Mouse (Mus musculus): ENCODE data around the gene Baz1a.
"Not testable (repeated sequence)": the region's sequence is repeated elsewhere in the genome, so short reads cannot be mapped to it uniquely, and the experiment has no call there.

The Baz1a gene

DNA sequence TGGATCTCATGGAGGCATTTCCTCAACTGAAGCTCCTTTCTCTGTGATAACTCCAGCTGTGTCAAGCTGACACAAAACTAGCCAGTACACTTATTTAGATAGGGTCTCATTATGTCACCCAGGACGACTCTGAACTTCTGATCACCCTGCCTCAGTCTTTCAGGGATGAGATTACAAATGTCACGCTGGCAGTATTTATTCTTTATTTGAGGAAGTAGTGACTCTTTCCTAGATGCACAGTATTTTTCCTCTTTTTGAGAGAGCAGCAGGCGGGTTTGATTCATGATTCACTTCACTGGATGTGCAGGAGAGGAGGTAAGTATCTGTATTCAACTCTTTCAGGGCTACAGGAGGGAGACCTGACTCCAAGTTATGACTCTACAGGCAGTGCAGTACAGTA is 45.1 kb downstream of the Baz1a start:
- DNase-seq: no peak

DNA sequence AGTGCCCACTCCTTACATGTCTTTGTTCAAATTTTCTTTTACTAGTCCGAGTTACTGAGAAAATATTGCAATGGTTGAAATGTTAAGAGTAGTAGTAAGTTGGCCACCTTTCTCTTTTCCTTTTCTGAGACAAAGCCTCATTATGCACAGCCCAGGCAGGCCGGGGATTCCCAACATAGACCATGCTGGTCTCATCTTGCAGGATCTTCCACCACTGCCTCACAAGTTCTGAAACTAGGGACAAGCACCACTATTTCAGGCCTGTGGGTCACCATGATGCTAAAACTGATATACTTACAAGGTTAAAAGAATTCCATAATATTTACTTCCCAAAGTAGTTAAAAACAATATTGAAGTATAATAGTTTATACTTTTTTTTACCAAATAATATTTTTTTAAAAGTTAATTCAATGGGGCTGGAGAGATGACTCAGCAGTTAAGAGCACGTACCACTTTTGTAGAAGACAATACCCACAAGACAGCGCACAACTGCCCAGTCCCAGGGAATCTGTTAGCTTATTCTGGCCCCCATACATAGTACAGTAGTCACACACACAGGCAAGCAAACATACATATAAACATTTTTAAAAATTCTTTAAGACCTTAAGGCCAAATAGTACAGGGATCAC is 48.5 kb downstream of the Baz1a start:
- DNase-seq: no peak

DNA sequence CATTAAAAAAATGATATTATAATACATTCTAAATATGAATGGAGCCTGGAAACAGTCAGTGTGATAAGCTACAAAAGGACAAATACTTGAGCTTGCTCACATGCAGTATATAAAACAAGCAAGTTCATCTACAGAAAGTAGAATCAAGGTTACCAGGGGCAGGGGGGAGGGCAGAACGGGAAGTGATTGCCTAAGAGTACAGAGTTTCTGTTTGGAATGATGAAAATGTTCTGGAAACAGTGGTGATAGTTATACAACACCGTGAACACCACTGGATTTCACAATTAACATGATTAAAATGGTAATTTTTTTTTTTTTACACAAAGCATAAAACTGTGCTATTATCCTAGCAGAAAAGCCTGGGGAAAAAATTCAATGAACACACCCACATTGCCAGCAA is 54.6 kb downstream of the Baz1a start:
- peak; percentile 22 for DNase-seq

DNA sequence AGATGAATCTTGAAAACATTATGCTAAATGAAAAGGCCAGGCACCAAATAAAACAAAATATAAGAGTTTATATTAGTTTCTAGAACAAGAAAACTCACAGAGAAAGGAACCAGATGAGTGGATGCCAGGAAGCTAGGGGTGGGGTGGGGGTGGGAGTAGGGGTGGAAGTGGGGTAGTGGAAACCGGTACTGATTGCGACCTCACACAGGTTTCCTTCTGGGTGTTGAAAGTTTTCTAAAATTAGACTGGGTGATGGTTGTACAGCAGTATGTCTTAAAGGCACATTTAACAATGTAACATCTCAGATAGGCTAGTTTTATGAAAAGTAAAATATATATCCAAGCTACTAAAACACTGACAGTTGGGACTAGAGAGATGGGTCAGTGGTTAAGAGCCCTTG is 57.2 kb downstream of the Baz1a start:
- DNase-seq: no peak

DNA sequence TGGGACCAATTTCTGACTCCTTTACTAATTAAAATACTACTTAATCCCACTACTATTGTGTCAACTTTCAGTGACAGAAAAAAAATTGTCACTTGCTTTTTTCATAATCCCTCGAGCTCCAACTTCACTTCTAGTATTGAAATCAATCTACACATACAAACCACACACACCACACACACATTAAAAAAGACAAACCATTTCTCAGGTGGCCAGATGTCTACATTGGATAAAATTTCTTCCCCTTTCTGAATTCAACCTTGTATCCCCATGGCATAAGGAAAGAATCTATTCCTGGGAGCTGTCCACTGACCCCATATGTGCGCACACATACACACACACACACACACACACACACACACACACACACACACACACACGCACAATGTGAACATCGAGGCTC is 57.7 kb downstream of the Baz1a start:
- DNase-seq: no peak

DNA sequence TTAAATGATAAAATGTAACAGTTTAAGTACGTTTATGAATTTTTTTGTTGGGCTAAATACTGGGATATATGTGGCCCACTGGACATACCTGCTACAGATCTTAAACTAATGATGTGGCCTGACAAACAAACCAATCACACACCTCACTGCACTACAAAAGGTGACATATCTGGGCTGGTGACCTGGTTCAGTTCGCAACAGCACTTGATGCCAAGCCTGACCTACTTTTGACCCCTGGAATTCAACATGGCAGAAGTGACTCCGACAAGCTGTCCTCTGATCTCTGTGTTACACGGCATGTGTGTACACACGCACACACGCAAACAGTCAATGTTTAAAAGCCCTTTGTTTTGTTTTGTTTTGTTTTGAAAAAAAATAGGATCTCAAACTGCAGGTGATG is 68.0 kb downstream of the Baz1a start:
- DNase-seq: no peak

DNA sequence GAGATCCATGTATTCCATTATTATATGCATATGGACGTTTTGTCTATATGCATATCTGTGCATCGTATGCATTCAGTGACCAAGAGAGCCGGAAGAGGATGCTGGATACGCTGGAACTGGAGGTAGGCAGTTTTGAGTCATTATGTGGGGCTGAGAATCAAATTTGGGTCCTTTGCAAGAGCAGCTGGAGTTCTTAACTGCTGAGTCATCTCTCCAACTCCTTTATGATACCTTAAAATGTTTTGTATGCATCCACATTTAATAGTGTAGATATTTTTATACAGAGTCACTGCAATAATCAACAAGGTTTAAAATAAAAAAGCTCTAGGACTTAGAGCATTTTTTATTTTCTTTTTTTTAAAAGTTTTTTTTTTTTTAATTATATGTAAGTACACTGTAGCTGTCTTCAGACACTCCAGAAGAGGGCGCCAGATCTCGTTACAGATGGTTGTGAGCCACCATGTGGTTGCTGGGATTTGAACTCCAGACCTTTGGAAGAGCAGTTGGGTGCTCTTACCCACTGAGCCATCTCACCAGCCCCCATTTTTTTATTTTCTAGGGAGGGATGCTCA is 71.5 kb downstream of the Baz1a start:
- not testable (repeated sequence) for DNase-seq

DNA sequence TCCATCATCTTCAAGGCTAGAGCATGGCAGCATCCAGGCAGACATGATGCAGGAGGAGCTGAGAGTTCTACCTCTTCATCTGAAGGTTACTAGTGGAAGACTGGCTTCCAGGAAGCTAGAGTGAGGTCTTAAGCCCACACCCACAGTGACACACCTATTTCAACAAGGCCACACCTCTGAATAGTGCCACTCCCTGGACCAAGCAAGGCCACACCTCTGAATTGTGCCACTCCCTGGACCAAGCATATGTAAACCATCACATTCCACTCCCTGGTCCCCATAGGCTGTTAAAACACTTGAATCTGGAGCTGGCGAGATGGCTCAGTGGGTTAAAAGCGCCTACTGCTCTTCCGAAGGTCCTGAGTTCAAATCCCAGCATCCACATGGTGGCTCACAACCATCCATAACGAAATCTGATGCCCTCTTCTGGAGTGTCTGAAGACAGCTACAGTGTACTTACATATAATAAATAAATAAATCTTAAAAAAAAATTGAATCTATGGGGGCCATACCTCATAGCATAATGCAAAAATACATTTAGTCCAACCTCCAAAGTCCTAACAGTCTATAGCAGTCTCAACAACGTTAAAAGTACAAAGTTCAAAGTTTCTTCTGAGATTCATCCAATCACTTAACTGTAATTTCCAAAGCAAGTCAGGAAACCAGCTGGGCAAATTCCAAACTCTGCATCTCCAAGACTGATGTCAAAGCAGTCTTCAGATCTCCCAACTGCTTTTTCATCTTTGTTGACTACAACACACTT is 76.4 kb downstream of the Baz1a start:
- not testable (repeated sequence) for DNase-seq

DNA sequence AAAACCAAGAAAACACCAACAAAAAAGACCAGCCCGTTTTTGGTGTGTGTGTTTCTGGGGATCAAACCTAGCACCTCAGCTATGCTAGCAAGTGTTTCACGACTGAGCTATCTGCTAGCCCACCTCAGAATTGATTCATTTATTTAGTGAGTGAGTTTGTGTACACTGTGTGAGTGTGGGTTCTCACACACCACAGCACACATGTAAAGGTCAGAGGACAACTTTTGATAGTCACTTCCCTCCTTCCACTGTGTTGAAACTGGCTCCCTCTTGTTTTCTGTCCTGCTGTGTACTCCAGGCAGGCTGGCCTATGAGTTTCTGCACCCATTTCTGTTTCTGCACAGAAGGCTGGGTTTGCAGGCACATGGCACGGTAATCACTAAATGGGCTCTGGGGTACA is 103.8 kb downstream of the Baz1a start:
- no peak for DNase-seq

DNA sequence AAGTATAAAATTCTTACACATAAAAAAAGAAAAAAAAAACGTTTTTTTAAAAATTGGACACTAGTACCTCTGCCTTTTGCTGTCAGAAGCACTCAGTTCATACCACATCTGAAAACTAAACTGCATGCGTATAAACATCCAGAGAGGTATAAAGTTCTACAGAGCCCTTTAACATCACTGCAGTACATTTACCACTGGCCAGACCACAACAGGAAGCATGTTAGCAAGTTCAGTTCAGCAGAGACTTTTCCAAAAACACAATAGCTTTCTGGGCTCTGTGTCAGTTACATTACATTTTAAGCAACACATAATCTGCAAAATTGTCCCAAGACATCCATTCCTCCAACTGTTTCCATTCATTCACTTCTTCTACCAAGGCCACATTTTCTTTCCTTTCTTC is 121.6 kb downstream of the Baz1a start:
- not testable (repeated sequence) for DNase-seq

DNA sequence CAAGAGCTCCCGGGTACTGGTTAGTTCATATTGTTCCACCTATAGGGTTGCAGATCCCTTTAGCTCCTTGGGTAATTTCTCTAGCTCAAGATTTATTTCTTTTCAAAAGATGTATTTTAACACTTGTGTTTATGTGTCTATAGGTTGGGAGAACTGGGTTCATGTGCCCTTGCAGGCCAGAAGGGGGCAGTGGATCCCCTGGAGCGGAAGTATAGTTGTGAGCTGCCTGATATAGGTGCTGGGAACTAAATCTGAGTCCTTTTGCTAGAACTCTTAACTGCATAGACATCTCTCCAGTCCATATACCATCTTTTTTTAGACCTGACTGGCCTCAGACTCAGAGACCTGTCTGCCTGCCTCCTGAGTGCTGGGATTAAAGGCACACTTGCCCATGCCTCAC is 123.7 kb downstream of the Baz1a start:
- no peak for DNase-seq

DNA sequence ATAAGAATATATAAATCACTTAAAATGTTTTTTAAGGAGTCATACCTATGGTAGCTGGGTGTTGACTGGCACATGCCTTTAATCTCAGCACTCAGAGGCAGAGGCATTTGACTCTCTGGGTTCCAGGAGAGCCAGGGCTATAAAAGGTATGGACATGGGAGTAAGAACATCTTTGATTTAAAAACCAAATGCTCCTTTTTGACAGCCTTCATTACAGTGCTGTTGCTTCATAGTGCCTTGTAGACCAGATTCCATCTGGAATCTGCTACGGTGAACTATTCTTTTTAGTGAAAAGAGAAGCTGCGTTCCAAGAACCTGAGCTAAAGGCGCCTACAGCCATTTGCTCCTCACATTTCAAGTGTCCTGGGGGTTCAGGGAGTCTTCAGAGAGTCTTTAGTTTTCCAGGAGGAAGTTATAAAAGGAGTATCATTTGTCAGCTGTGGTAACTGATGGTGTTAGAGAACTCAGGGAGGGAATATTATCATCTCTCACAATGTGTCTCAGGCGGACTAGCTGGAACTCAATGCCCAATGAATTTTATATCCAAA is 126.5 kb downstream of the Baz1a start:
- no peak for DNase-seq

DNA sequence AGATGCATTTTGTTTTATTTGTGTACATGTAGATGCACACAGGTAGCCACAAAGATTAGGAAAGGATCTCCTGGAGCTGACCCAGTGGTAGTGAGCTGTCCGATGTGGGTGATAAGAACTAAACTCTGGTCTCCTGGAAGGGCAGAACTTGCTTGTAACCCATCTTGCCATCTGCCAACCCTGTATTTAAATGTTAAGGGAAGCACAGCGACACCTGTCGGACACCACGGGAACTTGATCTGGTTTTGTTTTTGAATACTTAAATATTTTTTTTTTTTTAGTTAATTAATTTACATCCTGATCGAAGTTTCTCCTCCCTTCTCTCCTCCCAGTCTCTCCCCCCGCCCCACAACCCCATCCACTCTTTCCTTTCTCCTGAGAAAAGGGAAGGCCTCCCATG is 134.5 kb downstream of the Baz1a start:
- peak; percentile 79 for DNase-seq

DNA sequence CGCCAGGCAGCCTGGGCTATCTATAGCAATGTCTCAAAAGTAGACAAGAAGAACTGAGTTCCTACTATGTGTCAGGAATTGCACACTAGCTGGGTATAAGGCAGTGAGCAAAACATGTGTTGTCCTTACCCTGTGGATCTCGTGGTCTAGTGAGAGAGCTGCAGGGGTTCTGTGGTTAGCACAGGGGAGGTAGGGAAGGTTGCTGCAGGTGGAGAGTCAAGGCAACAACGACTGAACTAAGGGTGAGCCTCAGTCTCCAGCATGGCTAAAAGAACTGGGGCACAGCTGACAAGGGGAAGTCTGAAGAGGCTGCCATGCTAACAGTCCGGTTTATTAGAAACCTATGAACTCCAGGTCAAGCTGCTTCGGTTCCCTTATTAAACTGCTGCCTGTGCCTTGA is 134.9 kb downstream of the Baz1a start:
- DNase-seq: no peak

DNA sequence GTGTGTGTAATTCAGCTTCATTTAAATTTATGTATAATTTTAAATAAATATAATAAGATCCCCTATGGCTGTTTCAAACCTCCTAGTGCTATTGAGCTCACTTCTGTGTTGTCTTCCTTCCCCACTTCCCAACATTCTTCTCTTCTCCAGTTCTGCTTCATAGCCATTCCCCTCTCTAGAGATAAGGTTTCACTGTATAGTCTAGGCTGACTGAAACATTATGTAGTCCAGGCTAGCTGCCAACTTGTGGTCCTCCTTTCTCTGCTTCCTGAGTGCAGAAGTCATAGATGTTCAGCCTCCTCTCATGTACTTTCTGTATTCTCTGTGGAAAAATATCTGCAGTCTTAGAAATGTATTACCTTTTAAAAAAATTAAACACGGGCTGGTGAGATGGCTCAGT is 136.3 kb downstream of the Baz1a start:
- no peak for DNase-seq

DNA sequence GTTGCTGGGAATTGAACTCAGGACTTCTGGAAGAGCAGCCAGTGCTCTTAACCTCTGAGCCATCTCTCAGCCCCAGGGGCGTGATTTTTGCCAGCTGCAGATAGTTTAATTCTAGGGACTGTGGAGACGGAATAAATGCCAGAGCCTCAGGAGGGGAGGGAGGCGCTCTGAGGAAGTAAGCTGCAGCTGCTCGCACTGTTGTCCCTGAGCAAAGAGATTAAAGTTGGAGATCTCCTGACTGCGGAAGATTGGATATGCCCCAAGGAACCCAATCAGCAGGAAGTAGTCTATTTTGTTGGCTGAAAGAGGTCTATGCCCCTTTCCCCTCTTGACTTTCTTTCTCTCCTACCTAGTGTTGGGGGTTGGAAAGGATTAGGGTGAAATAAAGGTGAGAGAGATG is 137.3 kb downstream of the Baz1a start:
- no peak for DNase-seq

DNA sequence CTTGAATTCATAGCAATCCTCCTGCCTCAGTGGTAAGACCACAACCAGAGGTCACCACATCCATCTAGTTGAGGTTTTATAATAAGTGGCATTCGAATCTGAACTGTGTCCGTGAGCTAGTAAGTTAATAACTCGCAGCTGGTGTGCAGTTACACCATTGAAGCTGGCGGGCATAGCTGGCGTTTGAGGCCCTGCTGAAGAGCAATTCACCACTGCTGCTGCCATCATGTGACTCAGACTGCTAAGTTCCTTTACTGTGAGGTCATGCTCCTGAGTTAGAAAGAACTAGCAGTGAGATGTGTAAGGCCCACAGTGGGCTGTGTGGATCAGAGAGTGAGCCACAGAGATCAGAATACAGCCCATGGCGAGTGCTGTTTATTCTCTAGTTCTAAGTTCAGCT is 139.4 kb downstream of the Baz1a start:
- peak; percentile 43 for DNase-seq

DNA sequence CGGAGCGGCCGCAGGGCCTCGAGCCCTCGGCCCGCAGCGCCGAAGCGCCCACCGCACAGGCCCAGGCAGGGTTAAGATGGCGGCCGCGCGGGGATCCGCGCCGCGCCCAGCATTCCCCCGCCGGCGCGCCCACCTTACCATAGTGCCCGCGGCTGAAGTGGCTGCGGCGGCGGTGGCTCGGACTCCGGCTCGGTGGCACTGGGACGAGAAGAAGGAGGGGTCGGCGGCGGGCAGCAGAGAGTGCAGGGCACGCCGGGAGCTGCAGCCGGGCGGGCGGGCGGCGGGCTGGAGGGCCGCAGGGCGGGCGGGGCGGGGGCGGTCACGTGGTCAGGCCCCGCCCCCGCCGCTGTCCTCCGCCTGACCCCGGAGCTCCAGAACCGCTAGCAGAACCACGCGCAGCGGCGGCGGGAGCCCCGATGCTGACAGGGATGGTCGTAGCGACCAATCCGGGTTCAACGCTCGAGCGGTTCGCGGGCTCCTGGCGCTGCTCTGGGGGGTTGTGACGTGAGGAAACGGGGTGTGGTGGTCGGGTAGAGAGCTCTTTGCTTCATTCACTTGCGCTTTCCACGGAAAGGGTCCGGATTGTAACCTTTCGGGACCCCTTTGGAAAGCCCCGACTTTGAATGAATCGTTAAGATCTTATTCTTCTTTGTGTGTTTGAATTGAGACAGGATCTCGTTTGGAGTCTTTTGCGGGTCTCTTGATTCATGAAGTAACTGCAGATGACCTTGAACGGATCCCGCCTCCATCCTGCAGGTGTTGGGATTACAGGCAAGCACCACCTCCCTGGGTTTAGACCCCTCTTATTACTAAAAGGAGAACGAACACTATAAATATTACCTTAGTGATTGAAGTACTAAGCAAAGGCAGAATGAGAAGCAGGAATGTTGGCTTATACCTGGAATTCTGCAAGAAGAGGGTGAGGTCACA is 151.3 kb downstream of the Baz1a start, which contains the start of gene Cfl2:
Gene Cfl2 (minus strand): TSS at position 272 of the 930 bp plus-strand sequence.
- peak; percentile 88 for DNase-seq

DNA sequence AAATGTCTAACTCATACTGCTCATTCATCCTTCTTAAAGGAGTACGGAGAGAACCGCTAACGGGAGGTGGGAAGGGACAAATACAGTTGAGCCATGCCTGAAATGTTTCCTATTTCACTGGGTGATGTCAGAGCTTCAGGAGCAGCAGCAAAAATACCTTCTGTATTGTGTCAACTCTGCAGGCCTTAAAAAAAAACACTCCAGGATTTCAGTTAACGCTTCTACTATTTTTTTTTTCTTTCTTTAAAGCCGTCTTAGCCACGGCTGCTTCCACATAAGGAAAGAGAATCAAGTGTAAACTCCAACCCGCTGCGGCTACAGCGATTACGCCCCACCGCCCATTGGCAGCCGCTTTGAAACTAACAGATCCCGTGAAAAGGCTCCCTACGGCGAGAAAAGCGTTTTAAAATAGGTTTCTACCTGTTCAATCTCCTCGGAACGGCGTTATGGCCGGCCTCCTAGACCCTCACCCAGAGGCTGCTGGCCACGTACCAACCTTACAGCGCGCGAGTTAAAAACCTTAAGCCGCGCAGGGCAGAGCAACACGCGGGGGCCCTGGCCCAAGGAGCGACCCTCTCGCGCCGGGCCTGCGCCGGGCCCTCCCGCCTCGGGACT is 152.1 kb downstream of the Baz1a start:
- peak; percentile 51 for DNase-seq

DNA sequence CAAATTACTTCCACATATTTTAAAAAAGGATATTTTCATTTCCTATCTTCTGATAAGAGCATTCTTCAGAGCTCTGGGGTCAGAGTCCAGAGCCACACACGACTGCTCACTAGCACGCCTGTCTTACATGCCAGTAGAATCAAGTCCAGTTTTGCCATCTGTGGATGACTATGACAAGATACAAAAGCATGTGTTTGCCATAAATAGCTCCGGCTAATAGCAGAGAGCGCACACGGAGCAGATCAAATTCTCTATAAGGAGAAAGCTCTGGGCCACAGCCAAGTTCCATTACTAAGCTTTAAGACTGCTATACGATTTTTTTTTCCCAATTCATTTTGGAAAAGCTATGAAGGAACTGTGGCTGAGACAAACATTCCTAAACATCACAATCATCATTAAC is 154.6 kb downstream of the Baz1a start:
- DNase-seq: no peak

DNA sequence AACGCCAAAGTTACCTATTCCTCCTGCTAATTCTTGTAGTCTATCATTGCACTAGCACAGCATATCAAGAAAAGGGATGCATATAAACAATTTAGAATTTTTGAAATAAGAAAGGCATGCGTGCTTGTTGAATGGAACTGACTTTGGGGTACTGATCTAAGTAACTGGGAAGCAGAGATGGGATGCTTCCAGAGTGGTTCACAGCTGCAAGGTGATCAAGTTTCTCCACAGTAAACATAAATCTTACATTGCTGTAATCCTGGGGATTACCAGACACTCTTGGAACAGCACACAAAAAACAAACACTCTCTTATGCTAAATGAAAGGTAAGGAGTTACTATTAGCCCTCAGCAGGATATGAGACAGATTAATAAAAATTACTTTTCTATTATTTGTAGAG is 163.6 kb downstream of the Baz1a start:
- no peak for DNase-seq

DNA sequence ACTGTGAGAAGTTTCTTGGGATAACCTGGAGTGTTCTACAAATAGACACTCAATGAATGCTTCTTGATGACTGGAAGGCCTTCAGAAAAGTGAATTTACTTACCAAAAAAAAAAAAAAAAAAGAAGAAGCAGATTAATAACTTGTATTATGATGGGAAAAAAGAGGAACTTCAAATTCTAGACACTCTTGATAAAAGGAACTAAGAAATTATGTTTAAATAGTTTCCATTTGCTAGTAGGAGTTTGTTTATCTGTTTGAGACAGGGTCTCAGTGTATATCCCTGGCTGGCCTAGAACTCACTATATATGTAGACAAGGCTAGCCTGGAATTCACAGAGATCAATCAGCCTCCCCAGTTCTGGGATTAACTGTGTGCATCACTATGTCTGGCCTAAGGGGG is 169.7 kb downstream of the Baz1a start:
- DNase-seq: no peak
